Mouse (Mus musculus) liver, adult (tissue): ENCODE results near the gene Gm20388.

Experiments used
- GATA4 ChIP-seq: IDR thresholded peaks from 2 replicates; pipeline ENCODE4 v1.6.1; 2014; ENCODE audit warnings: mild to moderate bottlenecking, low read length; ENCODE audit not compliant: insufficient replicate concordance

The Gm20388 gene

DNA sequence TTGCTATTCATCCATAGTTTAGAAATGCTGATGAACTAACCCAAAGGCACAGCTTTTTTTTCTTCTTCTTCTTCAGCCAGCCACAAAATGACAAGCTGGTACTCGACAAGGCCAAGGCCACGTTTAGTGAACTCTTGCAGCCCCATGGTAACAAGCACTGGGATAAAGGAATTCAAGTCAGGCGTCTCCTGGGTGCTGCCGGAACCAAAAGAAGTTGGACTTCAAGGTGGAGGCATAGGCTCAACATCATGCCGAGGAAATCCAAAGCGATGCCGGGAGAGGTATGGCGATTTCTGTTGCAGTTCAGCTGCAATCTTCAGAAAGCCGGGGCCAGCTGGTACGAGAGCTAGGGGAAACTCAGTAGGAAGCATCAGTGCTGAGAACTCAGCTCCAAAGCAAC lies 3328.8 kb downstream of the Gm20388 start:
- no peak for TF ChIP-seq GATA4

DNA sequence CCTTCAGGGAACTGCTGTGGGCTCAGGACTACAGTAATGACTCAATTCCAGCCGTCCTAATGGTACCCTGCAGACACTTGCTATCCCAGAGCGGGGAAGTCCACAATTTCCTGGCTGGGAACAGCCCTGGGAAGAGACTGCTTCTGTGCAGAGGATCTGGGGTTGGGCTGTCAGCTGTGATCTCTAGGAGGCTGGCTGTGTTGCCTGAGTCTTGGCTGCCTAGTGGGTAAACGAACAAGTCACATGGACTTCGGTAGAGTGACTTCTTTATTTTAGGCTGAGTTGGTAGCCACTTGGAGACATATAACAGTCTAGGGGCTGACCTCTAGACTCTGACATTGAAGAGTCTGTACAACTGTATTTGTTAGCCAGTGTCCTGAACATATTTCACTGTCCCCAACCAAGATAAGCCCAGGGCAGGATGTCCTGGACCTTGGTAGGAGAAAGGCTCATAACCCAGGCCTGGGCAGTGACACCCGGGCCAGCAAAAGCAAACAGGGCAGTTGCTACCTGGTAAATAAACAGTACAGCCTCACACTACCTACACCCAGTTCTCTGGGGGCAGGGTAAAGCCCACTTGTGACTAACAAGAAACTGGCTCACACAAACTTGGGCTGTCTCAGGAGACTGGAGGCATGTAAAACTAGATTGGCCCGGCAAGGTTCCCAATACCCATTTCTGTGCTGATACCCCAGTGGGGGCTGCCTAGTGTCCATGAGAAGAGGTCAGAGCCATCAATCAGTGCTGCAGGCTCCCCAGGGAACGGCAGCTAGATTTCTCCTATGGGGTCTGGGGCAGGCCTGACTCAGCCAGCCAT lies 3331.7 kb downstream of the Gm20388 start:
- TF ChIP-seq GATA4, result peak; percentile 98

DNA sequence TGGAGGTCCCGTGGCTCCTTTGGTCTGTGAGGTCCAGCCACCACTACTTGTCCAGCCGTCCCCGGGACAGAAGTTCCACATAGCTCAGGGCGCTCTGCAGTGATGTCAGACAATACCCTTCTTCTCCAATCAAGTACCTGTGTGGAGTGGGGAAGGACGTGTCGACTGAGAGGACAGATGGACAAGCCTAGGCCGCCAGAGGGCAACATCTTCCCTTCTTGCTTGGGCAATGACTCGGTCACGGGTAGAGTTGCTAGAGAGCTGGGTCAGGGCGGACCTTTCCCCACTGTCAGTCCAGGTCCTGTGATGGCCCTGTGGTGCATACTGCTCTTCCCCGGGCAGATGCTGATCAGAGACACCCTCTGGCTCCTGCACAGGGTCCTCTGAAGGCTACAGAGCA lies 3332.4 kb downstream of the Gm20388 start:
- TF ChIP-seq GATA4, result no peak

DNA sequence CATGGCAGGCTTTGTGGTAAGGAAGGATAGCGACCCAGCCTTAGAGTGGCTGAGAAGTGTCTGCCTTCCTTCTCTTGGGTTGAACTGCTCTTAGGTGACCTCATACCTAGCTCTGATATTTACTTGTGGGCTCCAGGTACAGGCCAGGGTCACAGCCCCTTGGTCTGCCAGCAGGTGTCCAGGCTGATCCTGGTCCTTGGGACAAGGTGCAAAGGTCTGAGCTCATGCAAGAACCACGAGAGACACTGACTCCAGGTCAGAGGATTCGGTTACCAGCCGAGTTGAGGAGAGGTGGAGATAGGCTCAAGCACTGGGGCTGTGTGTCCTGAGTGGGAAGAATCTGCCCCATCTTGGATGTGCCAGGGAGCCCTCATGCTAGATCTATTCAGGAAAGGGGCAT lies 3333.7 kb downstream of the Gm20388 start:
- TF ChIP-seq GATA4, result no peak; the same call in 1 of the 2 replicates

DNA sequence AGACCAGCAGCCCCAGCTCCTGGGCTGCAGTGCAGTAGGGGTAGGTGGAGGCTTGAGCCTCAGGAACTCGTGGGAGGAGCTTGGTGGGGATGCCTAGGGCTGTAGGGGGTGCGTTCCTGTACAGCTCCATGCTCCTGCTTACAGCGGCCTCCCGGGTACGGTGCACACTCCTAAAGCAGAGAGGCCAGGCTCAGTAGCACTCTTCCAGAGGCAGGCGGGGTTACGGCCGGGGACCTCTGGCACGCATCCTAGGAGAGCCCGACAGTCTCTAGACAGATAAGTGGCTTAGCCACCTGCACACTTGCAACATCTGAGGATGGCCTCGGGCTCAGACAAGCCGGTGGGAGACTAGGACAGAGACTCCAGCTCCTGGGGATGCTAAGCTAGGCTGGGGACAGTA lies 3334.9 kb downstream of the Gm20388 start:
- TF ChIP-seq GATA4, result no peak

DNA sequence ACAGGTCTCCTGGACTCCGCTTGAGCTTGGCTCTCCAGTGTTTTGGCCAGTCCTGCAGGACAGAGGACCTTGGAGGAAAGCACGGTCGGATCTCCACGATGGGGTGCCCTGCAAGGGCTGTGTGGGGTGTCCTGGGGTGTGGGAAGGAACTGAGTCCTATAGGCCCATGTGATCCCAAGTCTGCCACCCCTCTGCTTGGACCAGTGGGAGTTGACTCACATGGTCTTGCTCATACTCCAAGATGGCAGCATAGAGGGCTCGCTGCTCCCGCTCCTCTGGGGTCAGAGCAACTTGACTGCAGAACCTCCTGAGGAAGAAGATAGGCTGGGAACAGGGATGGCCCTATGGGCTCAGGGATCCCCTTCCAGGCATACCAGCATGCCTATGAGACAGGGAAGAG lies 3337.1 kb downstream of the Gm20388 start:
- TF ChIP-seq GATA4, result no peak

DNA sequence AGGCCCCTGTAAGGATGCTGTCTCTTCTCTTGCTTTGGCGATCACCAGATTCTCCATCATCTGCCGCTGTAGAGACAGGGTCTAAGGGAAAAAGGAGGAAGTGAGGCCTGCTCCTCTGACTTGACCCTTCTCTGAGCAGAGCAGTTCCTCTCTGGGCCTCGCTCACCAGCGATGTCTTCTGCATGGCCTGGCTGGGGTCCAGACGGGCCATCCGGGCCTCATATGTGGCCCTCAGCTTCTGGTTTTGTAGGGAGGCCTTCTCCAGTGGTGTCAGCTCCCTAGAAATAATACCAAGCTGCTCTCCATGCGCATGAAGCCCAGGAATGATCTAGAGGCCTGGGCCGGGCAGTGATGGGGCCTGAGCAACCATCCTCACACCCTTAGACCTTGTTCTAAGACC lies 3338.0 kb downstream of the Gm20388 start:
- no peak for TF ChIP-seq GATA4

DNA sequence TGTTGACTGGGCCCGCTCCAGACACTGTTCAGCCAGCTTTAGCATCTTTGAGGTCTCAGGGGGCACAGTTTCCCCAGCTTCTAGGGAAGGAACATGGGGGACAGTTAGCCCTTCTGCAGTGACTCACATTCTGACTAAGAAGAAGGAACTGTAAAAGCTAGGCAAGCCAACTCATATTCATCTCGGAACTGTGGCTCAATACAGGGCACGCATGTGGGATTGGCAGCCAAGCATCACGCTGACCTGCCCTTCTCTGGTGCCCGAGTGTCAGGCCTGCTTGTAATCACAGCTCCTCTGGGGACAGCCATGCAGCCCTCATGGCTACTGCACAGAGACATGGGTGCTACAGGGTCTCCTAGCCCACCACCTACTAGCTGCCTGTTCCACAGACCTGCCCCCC lies 3340.3 kb downstream of the Gm20388 start:
- TF ChIP-seq GATA4, result no peak

DNA sequence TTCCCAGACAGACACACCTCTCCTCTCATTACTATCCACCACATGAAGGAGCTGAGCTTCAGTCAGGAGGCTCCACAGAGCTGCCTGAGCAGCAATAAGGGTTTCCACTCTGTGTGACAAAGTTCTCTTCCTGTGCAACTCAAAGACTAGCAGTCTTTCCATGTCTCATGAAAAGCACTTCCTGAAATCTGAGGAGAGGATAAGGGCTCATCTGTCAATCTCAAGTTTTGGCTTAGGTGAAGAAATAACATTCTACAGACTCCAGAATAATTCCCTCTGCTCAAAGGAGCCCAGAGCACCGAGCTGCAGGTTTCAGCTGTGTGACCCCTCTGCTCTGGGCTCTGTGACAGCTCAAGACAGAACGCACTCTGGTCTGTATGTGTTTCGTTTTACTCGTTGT lies 3342.3 kb downstream of the Gm20388 start:
- TF ChIP-seq GATA4, result no peak

DNA sequence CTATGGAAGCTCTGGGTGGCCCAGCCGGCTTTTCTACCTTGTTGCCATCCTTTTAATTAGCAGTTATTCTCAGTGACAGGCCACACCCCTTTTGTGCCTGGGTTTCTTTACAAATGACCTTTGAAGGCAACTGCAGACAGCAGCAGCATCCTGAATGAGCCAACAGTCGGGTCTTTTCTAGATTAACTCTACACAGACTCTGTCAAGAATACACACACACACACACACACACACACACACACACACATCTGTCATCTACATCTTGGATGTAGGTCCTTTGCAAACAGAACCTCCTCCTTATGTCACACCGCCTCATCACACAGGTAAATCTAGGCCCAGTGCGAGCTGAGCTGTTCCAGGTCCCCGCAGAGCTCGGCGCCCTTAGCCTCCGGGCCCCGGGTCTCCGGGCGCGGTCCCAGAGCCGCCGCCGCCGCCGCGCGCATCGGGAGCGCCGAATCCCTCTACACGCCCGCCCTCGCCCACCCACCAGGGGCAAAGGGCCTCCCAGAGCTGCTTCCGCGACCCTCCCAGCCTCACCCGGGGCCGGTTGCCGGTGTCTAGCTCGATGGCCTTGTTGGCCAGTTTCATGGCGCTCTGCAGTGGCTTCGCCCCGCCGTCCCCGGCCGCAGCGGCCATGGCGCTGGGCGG lies 3342.9 kb downstream of the Gm20388 start:
- TF ChIP-seq GATA4, result no peak

DNA sequence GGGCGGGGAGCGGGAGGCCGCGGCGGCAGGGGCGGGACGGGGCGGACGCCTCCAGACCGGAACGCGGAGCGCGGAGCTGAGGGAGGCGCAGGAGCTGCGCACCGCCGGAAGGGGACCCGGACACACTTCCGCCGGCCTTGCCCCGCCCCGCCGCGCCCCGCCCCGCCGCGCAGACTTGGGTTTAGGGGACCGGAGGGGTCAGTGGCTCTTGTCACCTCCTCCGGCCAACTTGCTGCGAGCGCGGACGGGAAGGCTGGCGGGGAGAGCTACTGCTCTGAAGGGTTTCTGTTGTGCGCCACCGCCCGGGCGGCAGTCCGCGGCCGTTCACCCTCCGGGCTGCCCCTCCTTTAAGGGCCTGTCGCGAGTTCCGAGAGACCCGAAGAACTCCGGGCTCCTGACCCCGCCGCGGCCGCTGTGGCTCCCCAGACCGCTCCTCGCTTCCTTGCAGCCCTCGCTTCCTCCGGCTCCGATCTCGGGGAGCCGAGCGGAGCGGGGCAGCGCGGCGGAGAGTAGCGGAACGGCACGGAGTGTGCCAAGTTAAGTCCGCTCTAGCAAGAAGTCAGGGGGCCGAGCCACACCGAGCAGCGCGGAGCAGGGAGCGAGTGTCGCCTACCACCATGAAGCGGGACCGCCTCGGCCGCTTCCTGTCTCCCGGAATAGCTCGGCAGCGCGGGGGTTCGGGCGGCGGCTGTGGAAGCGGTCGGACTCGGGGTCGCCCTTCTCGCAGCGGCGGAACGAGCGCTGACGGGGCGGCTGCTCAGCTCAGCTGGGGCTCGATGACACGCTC lies 3343.7 kb downstream of the Gm20388 start, which contains the start of the genes Zfp276 and Vps9d1:
Gene Zfp276, plus strand, starts transcription at position 97 of the 787 bp plus-strand sequence.
Gene Vps9d1, minus strand, starts transcription at position 250 of the 787 bp plus-strand sequence.
- TF ChIP-seq GATA4, result no peak; the same call in 1 of the 2 replicates

DNA sequence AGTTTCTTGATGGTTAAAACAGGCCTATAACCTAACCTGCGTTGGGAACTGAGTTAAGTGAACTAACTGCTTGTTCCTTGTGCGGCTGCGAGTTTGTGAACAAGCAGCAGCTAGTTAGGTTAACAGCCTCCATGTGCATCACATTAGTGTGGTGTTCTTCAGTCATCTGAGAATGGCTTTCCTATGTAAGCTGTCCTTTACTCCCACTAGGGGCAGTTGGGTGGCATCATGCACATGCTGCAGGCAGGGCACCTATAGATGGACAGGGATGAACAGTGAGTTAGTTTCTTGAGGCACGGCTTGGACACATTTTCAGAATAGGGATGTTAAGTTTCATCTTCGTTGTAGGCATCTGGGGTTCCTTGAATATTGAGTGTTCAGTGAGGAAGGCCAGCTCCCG lies 3344.5 kb downstream of the Gm20388 start:
- no peak for TF ChIP-seq GATA4

DNA sequence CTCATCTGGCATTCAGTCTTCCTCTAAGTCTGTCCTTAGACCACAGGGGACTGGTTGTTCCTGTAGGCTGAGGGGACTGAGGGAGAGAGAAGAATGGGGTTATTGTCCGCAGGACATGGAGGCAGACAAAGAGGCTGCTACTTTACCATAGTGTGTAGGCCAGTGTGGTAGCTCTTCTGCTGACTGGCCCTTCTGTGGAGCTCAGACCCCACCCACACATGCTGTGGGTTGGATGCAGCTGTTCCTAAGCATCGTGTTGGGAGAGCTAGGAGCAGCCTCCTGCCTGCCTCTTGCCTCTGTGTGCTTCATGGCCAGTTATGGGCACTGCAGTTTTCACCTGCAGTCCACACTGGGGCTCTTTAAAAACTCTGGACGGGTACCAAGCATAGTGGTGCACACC lies 3346.5 kb downstream of the Gm20388 start:
- TF ChIP-seq GATA4, result no peak

DNA sequence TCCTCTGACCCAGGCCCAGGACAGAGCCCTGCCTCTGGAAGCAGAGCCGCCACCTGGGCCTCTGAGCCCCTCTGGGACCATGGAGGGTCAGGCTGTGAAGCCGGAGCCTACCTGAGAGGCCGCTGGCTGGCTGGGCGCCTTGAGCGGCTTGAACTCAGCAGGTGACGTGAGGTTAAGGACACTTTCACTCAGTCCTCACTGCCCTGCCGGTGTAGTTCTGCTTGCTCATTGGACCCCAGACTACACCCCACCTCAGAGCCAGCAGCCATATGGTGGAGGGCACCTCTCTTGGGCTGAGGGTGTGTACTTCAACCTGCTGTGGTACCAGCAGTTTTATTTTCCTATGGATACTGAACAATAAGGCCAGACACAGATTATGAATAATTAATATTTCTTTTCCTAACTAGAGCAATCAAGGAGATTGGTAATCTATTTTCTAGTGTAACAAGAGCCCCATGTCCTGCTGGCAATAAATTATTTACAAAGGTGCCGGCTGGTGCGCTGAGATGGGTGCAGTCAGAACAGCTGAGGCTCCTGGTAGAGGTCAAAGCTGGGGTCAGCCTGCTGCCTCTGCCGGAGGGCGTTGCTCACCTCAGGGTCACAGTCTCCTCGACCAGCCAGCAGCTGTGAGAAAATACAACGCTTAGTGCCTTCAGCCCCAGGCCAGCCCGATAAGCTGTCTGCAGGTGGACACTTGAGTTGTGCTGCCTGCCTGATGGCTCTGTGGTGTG lies 3357.4 kb downstream of the Gm20388 start:
- TF ChIP-seq GATA4, result no peak

DNA sequence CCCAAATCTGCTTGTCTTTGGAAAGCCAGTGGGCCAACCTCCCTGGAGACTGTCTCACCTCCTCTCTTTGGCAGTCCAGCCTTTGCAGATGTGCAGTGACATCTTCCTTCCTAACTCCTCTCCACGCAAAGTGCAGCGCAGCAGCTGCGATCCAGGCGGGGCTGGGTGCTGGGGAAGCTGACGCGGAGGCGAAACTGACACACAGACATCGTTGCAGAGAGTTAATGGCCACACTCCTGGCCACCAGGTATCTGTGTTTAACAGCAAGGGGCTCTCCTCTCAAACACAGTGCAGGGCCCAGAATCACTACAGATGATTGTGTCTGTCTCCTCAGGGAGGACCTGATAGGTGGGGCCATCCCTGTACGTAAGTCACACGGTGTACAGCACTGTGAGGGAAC lies 3360.5 kb downstream of the Gm20388 start:
- TF ChIP-seq GATA4, result no peak
